Mouse (Mus musculus) stomach, postnatal 0 days (tissue): ENCODE results near the gene Rfk. TPM values are rescaled to one million over a fixed set of nuclear protein-coding genes. Genes with fewer than 3 reads are reported as not detected.

Source experiments
- ATAC-seq: fragments of 200-750 bp; cut with Nextera tagmentation; 2 replicates; pipeline ENCODE4 v1.8.0; 2017; ENCODE audit not compliant: low FRiP score, low TSS enrichment
- DNase-seq: peaks from one replicate; pipeline ENCODE4 v3.0.0-alpha.2; 2016; ENCODE audit warnings: low spot score
- H3K27ac ChIP-seq: fragments of 300-500 bp; sonication (generic); replicated peaks from 2 replicates; pipeline ENCODE4 v1.5.1; 2014; ENCODE audit warnings: mild to moderate bottlenecking, control low read depth
- H3K27me3 ChIP-seq: fragments of 300-500 bp; sonication (generic); 2 replicates; pipeline ENCODE4 v1.6.1; 2014; ENCODE audit warnings: low read length; ENCODE audit not compliant: control insufficient read depth, insufficient read depth
- H3K36me3 ChIP-seq: fragments of 300-500 bp; sonication (generic); 2 replicates; pipeline ENCODE4 v1.6.1; 2014; ENCODE audit warnings: low read length, mixed read lengths; ENCODE audit not compliant: control insufficient read depth, insufficient read depth
- H3K4me1 ChIP-seq: fragments of 300-500 bp; sonication (generic); replicated peaks from 2 replicates; pipeline ENCODE4 v1.6.1; 2014; ENCODE audit warnings: antibody characterized with exemption; ENCODE audit not compliant: control insufficient read depth, insufficient read depth
- H3K4me2 ChIP-seq: fragments of 300-500 bp; sonication (generic); replicated peaks from 2 replicates; pipeline ENCODE4 v1.6.1; 2014; ENCODE audit warnings: low read depth, mild to moderate bottlenecking, control low read depth, moderate library complexity
- H3K4me3 ChIP-seq: fragments of 300-500 bp; sonication (generic); 2 replicates; pipeline ENCODE4 v1.5.1; 2014; ENCODE audit warnings: low read depth, low read length, control low read depth
- H3K9ac ChIP-seq: fragments of 300-500 bp; sonication (generic); 2 replicates; pipeline ENCODE4 v1.6.1; 2014; ENCODE audit warnings: mild to moderate bottlenecking, low read length, control low read depth, mixed read lengths
- H3K9me3 ChIP-seq: fragments of 300-500 bp; sonication (generic); 2 replicates; pipeline ENCODE4 v1.6.1; 2016; ENCODE audit warnings: low read length; ENCODE audit not compliant: control insufficient read depth
- CTCF ChIP-seq: IDR thresholded peaks from 2 replicates; pipeline ENCODE4 v1.5.1; 2016; ENCODE audit warnings: antibody characterized with exemption, low read depth, mild to moderate bottlenecking, moderate library complexity
- EP300 ChIP-seq: optimal IDR thresholded peaks from 2 replicates; pipeline ENCODE3; 2016; ENCODE audit warnings: antibody characterized with exemption
- WGBS: fragments of 180-500 bp; shearing (Covaris S2); extraction: QIAGEN DNeasy Blood & Tissue Kit; methylation state at CpG from one replicate; pipeline ENCODE4 v1.1.7; 2014; 5-methylcytosine and 5-hydroxymethylcytosine counted together
- polyA plus RNA-seq: library from polyadenylated mRNA; unstranded; fragments of >200 nt; fragmentation: Nextera tagmentation; extraction: Ambion mirVana; gene quantifications from 2 replicates; pipeline ENCODE4 v1.2.1, GENCODE M21; 2015

Rfk gene
- polyA plus RNA-seq, 1 experiment from 2014 or later: 145 TPM

DNA sequence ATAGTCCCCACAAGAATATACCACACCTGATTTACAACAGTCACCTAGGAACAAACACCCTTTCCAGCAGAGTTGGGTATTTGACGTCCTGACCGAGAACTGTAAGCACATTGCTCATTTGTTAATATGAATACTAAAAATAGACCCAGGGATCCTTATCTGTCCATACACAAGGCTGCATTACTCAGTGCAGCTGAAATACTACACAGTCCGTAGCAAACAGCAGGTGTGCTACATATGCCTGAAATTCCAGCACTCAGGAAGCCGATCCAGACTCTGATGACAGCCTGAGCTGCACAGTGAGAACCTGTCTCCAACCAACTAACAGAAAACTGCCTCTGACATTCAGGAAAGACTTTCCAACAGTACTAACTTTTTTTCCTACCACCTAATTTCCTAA lies 39.0 kb upstream of the Rfk start:
- TF ChIP-seq EP300 (no peak), CTCF (no peak)
- H3K27me3 ChIP-seq: no peaks in the 10 kb centered on the region
- 29% methylated on average over 4 of the region's 4 CpGs for WGBS
- DNase-seq: no peak
- H3K9ac ChIP-seq: no peak overlapping the region
- H3K27ac ChIP-seq: no peak overlapping the region
- H3K9me3 ChIP-seq: no peaks in the 10 kb centered on the region
- H3K4me2 ChIP-seq: peak overlapping the region; percentile 70
- ATAC-seq: no peak
- no peak overlapping the region for H3K4me3 ChIP-seq
- H3K36me3 ChIP-seq: no peaks in the 10 kb centered on the region
- no peaks in the 10 kb centered on the region for H3K4me1 ChIP-seq

DNA sequence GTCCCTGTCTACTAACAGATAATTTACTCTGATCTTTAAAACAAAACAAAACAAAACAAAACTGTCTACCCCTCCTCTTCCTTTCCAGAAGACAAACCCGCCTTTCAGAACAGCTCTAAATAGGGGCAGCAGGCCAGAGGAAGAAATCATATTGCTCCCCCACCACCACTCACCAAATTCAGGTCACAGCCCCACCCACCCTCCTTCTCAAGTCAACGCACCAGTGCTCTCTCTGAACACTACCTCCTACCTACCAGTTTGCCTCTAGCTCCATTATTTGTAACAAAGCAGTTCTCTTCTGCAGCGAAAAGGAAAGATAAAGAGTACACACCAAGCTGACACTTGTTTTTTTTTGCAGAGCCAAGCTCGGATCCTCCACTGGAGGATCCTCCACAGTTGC lies 38.5 kb upstream of the Rfk start:
- TF ChIP-seq CTCF: no peak
- no peak for TF ChIP-seq EP300
- Histone ChIP-seq H3K4me3 (peak overlapping the region; percentile 6; the same call in 1 of the 2 replicates), H3K4me2 (peak overlapping the region; percentile 70), H3K36me3 (no peaks in the 10 kb centered on the region), H3K9me3 (no peaks in the 10 kb centered on the region), H3K4me1 (no peaks in the 10 kb centered on the region), H3K27me3 (no peaks in the 10 kb centered on the region), H3K27ac (no peak overlapping the region), H3K9ac (no peak overlapping the region)
- no peak for DNase-seq
- WGBS: 48% methylated on average over 4 of the region's 4 CpGs
- no peak for ATAC-seq

DNA sequence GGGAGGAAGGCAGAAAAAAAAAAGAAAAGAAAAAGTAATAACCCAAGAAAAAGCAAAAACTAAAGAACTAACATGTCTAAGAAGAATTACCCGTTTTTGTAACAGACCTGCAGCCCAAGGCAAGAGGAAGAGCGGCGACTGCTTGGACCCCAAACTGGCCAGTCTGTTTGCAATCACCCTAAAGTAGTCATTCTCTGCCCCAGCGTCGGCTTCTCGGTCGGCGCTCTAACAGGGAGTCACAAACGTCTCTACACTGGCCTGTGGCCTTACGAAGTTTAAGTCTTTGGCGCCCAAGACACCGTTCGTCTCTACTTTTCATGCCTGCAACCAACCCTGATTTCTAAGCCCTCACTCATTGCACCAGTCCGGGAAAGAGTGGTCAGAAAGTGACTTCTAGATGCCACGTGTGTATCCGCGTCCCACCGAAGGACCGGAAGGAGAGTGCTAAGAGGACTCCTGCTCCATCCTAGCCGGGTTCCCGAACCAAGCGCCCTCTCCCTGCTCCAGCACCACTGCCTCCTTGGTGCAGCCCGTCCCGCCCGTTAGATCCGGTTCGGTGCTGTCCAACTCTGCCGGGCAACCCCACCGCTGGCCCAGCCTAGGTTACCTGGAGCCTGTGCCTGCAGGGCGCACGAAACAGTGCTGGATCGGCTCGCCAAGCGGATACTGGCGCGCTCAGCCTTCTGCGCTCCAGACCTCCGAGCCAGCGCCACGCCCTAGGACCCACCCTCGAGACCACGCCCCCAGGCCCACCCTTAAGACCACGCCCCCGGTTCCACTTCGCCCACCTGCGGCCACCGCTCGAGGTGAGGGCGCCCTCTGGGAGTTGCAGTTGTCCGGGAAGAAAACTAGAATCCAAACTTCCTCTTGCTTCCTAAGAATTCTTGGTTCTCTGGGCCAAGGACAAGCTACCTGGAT lies 37.6 kb upstream of the Rfk start:
- DNase-seq: peak; percentile 82
- Histone ChIP-seq H3K9me3 (no peaks in the 10 kb centered on the region), H3K36me3 (no peaks in the 10 kb centered on the region), H3K4me3 (peak overlapping the region; percentile 43), H3K4me2 (peak overlapping the region; percentile 70), H3K27ac (no peak overlapping the region), H3K9ac (peak overlapping the region; percentile 47; the same call in 1 of the 2 replicates), H3K27me3 (no peaks in the 10 kb centered on the region), H3K4me1 (no peaks in the 10 kb centered on the region)
- 3% methylated on average over 50 of the region's 50 CpGs for WGBS
- TF ChIP-seq CTCF: peak; percentile 61
- no peak for TF ChIP-seq EP300
- ATAC-seq: peak; percentile 82

DNA sequence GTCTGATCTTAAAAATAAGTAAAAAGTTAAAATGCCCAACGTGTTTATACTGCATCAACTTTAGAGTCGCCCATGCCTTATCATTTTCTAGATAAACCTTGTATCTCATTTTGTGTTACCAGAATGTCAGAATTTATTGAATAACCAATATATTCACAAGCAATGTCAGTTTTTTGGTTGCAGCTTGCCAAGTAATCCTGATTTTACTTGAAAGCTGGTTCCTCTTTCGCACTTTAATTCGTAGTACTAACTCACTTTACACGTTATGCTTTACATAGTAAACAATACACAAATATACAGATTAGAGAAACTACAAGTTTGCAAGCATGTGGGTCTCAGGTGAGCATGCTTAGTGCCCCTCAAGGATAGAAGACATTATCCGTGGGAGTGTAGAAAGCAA lies 36.9 kb upstream of the Rfk start:
- 58% methylated on average over 6 of the region's 6 CpGs for whole genome bisulfite sequencing
- H3K4me3 ChIP-seq: no peak overlapping the region

DNA sequence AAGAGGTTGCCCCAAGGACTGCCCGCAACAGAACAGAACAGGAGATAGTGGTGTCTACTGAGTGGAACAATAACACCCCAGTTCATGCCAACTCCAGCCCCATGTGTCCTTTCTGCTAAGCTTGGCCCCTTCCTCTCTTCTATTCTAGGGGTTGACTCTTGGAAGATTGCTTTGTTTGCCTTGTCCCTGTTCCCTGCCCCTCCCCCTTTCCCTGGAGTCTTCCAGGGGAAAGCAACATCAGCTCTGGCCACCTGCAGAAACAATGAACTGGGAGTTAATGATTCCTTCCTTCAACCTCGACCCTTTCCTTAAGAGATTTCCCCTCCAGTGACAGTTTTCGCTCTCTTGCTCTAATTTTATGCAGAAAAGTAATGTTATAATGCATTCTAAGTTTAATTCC lies 36.5 kb upstream of the Rfk start:
- no peaks in the 10 kb centered on the region for H3K27me3 ChIP-seq
- ATAC-seq: no peak
- DNase-seq: no peak
- H3K4me2 ChIP-seq: no peak overlapping the region
- TF ChIP-seq CTCF: no peak
- no peak for TF ChIP-seq EP300
- H3K9me3 ChIP-seq: no peaks in the 10 kb centered on the region
- no peaks in the 10 kb centered on the region for H3K4me1 ChIP-seq
- 60% methylated on average over 3 of the region's 3 CpGs for WGBS
- no peaks in the 10 kb centered on the region for H3K36me3 ChIP-seq
- H3K27ac ChIP-seq: no peak overlapping the region
- no peak overlapping the region for H3K4me3 ChIP-seq
- H3K9ac ChIP-seq: no peak overlapping the region

More for the DNA sequence above, 36.9 kb upstream of the Rfk start:
- ATAC-seq: no peak
- H3K4me2 ChIP-seq: peak overlapping the region; percentile 70
- H3K4me1 ChIP-seq: no peaks in the 10 kb centered on the region
- no peaks in the 10 kb centered on the region for H3K9me3 ChIP-seq
- H3K9ac ChIP-seq: no peak overlapping the region
- H3K27me3 ChIP-seq: no peaks in the 10 kb centered on the region
- no peak overlapping the region for H3K27ac ChIP-seq
- no peak for TF ChIP-seq CTCF
- no peak for TF ChIP-seq EP300
- no peak for DNase-seq
- H3K36me3 ChIP-seq: no peaks in the 10 kb centered on the region

DNA sequence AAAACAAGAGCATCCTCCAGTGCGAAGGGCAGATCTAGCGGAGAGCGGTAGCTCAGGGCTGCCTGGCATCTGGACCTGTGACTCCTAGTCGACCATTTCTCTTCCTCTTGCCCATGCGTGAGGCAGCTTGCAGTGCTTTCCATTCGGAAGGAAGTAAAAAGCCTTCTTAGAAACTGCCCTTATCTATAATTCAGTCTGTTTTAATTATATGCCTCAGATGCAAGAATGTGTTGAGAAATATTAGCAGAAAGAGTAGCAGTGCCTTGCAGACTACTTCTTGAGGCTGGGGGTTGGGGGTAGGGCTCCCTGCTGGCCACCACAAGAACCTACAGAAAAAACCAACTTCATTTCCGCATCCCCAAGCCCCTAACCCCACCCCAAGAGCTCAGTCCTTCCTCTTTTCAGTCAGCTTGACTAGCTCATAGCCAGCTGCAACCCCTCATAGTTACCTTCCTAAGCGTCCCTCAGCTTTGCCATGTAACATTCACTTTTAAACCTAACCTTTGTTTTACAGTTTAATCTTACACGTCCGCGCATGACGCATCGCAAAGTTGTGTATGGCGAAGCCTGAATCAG lies 34.4 kb upstream of the Rfk start:
- Histone ChIP-seq H3K9ac (no peak overlapping the region), H3K36me3 (no peaks in the 10 kb centered on the region), H3K27me3 (no peaks in the 10 kb centered on the region), H3K4me3 (no peak overlapping the region), H3K9me3 (no peaks in the 10 kb centered on the region), H3K4me2 (no peak overlapping the region), H3K4me1 (no peaks in the 10 kb centered on the region), H3K27ac (no peak overlapping the region)
- 70% methylated on average over 14 of the region's 14 CpGs for WGBS
- TF ChIP-seq EP300: no peak
- TF ChIP-seq CTCF: no peak
- no peak for ATAC-seq
- DNase-seq: no peak
